Mouse (Mus musculus): ENCODE measurements around the gene Nsun4.

Gene Nsun4

DNA sequence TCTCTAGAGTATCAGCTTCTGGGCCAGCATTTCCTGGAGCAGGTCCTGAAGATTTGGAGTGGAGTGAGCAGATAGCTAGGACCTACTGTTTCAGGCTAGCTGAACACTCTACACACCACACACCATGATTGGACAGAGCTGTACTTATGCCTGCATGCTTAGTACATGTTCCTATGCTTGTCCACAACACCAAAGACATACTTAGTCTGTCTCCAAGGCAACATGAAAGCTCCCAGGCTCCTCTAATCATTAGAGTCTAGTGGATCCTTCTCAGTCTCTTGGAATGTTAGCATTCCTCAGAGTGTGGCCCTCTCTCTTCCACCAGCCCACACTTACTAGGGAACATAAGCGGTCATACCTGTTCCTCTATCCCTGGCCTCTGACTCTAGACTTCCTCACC is 66.2 kb downstream of the Nsun4 start:
- no peak for DNase-seq (ENCODE audit: low spot score in 2 of 2)

DNA sequence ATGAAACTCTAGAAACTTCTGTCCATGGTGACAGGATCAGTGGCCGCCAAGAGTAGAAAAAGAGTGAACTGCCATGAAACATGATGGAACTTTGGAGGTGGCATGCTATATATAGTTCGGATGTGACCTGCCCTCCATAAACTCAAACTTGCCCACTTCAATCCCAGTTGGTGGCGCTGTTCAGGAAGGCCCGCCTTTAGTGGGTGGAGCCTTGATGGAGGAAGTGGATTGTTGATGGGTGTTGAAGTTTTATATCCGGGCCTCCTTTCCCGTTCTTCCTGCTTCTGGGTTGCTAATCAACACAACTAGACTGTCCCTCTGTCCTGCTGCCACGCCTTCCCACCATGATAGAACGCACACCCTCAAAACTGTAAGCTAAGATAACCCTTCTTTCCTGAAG is 68.7 kb downstream of the Nsun4 start:
- DNase-seq (ENCODE audit: low spot score in 2 of 2), result no peak

DNA sequence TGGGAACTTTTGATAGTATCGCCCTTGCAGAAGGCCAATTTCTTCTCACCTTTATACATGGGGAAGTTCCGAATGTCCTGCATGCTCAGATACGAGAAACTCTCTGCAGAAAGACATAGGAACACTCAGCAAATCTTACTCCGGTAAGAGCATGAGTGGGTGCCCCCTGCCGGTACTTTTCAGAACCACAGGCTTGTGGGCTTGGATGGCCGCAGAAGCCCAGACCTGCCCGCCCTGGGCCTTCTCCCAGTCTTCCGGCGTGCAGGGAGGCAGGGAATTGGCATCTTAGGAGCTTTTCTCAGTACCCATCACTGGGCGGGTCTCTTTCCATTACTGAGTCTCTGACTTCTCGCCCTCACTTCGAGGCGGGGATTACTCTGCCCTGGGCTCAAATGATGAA is 69.6 kb downstream of the Nsun4 start:
- DNase-seq (ENCODE audit: low spot score in 2 of 2), result peak; percentile 88 to 90
